ENCODE assay signal across 25 mouse cellular contexts in genomic region chr10:22908640-22909039, GRCm38 (mm10).
DNase-seq lines count a peak whose midpoint lies in the region; ATAC-seq and TF ChIP-seq lines count a peak whose summit lies in the region.
"Had no signal": no experiment of that assay in that cellular context is flagged by ENCODE, and none has a peak within 500 bp of the region (broad histone marks: within the 10 kb centered on the region; RNA-seq: fewer than 3 reads in every experiment).

No protein-coding gene starts in this region.

- no peaks in the 10 kb centered on the region for H3K9me3 ChIP-seq in kidney, embryonic 14.5 days (ENCODE audit: control insufficient read depth, low read length)
- no peaks in the 10 kb centered on the region for H3K9me3 ChIP-seq in stomach, embryonic 14.5 days (ENCODE audit: control insufficient read depth, low read depth, low read length)
- H3K9me3 ChIP-seq in stomach, postnatal 0 days (ENCODE audit: control insufficient read depth, low read length), result no peaks in the 10 kb centered on the region
- H3K9me3 ChIP-seq: forebrain, embryonic 10.5 days; hindbrain, embryonic 15.5 days; limb, embryonic 12.5 days; liver, embryonic 13.5 days; midbrain, embryonic 12.5 days; neural tube, embryonic 15.5 days had no signal

- no peak overlapping the region for H3K9ac ChIP-seq in kidney, embryonic 14.5 days (ENCODE audit: low read depth, low read length)
- H3K9ac ChIP-seq in stomach, embryonic 14.5 days (replicated peaks; ENCODE audit: low read depth, low read length), result no peak overlapping the region
- H3K9ac ChIP-seq in stomach, postnatal 0 days (ENCODE audit: low read length), result no peak overlapping the region
- H3K9ac ChIP-seq: hindbrain, embryonic 15.5 days; limb, embryonic 12.5 days; liver, embryonic 13.5 days; midbrain, embryonic 12.5 days; neural tube, embryonic 15.5 days had no signal

- WGBS in kidney, embryonic 14.5 days, result 57% methylated on average over 6 of the region's 6 CpGs
- 33% methylated on average over 6 of the region's 6 CpGs for WGBS in stomach, embryonic 14.5 days
- WGBS in stomach, postnatal 0 days, result 29% methylated on average over 6 of the region's 6 CpGs

- H3K36me3 ChIP-seq in kidney, embryonic 14.5 days (ENCODE audit: control insufficient read depth, insufficient read depth, low read length), result no peaks in the 10 kb centered on the region
- H3K36me3 ChIP-seq in stomach, embryonic 14.5 days (ENCODE audit: control insufficient read depth, insufficient read depth, low read length), result no peaks in the 10 kb centered on the region
- H3K36me3 ChIP-seq in stomach, postnatal 0 days (ENCODE audit: control insufficient read depth, insufficient read depth, low read length), result no peaks in the 10 kb centered on the region
- H3K36me3 ChIP-seq: forebrain, embryonic 10.5 days; hindbrain, embryonic 15.5 days; limb, embryonic 12.5 days; liver, embryonic 13.5 days; midbrain, embryonic 12.5 days; neural tube, embryonic 15.5 days had no signal

- H3K4me1 ChIP-seq in kidney, embryonic 14.5 days (ENCODE audit: control insufficient read depth, insufficient read depth, low read length), result 0 out of 2 replicates have a peak, but pooled peaks cover 4% of the 10 kb centered on the region
- H3K4me1 ChIP-seq in stomach, embryonic 14.5 days (ENCODE audit: control insufficient read depth, insufficient read depth, low read length), result 0 out of 2 replicates have a peak, but pooled peaks cover 9% of the 10 kb centered on the region
- no peaks in the 10 kb centered on the region for H3K4me1 ChIP-seq in stomach, postnatal 0 days (replicated peaks; ENCODE audit: control insufficient read depth, insufficient read depth)
- H3K4me1 ChIP-seq: forebrain, embryonic 10.5 days; hindbrain, embryonic 15.5 days; limb, embryonic 12.5 days; liver, embryonic 13.5 days; midbrain, embryonic 12.5 days; neural tube, embryonic 15.5 days had no signal

- H3K27ac ChIP-seq in kidney, embryonic 14.5 days (ENCODE audit: low read depth, low read length), result peak overlapping the region; percentile 37; the same call in 1 of the 2 replicates
- peak overlapping the region; percentile 61; the same call in 1 of the 2 replicates for H3K27ac ChIP-seq in stomach, embryonic 14.5 days (ENCODE audit: low read length)
- H3K27ac ChIP-seq in stomach, postnatal 0 days (replicated peaks), result no peak overlapping the region
- H3K27ac ChIP-seq: forebrain, embryonic 10.5 days; hindbrain, embryonic 15.5 days; limb, embryonic 12.5 days; liver, embryonic 13.5 days; midbrain, embryonic 12.5 days; neural tube, embryonic 15.5 days had no signal

- ATAC-seq in kidney, embryonic 14.5 days (ENCODE audit: low FRiP score, low TSS enrichment), result no peak
- peak; percentile 84; the same call in 1 of the 2 replicates for ATAC-seq in stomach, embryonic 14.5 days (ENCODE audit: insufficient number of reproducible peaks, insufficient read depth, low FRiP score, low read depth)
- ATAC-seq in stomach, postnatal 0 days (ENCODE audit: low FRiP score, low TSS enrichment), result no peak
- ATAC-seq: forebrain, embryonic 16.5 days had no signal

- peak; percentile 5 to 23 for DNase-seq in adrenal gland, postnatal 36 days
- no peak for DNase-seq in adrenal gland, adult 18-20 months (ENCODE audit: low spot score in 2 of 2)
- DNase-seq in kidney, adult 18-20 months, result no peak
- no peak for DNase-seq in stomach, postnatal 0 days (ENCODE audit: low spot score)
- DNase-seq in yolk sac, embryonic 10.5 days (ENCODE audit: low spot score), result peak; percentile 40
- DNase-seq in right cerebral cortex, postnatal 25 days, result no peak
- DNase-seq: cerebellum, adult 11 months; cerebellum, adult 9-11 months; gastrocnemius, postnatal 10 days; heart, postnatal 4 days; kidney, adult 8-10 months; liver, embryonic 13.5 days; lung, adult 2 months; lung, postnatal 14 days; right cerebral cortex, adult 18-20 months; thymus, postnatal 36 days had no signal

- H3K4me2 ChIP-seq in kidney, embryonic 14.5 days (replicated peaks; ENCODE audit: low read depth, low read length), result no peak overlapping the region
- no peak overlapping the region for H3K4me2 ChIP-seq in stomach, embryonic 14.5 days (replicated peaks; ENCODE audit: low read depth, low read length)
- H3K4me2 ChIP-seq in stomach, postnatal 0 days (replicated peaks; ENCODE audit: low read depth), result no peak overlapping the region
- H3K4me2 ChIP-seq: heart, embryonic 11.5 days; hindbrain, embryonic 15.5 days; limb, embryonic 12.5 days; liver, embryonic 13.5 days; midbrain, embryonic 12.5 days; neural tube, embryonic 15.5 days had no signal

- no peak overlapping the region for H3K4me3 ChIP-seq in kidney, embryonic 14.5 days (ENCODE audit: low read length)
- H3K4me3 ChIP-seq in stomach, embryonic 14.5 days (ENCODE audit: low read depth, low read length), result no peak overlapping the region
- H3K4me3 ChIP-seq in stomach, postnatal 0 days (ENCODE audit: low read depth, low read length), result no peak overlapping the region
- H3K4me3 ChIP-seq: forebrain, embryonic 10.5 days; hindbrain, embryonic 15.5 days; limb, embryonic 12.5 days; liver, embryonic 13.5 days; midbrain, embryonic 12.5 days; neural tube, embryonic 15.5 days had no signal

- no peak for TF ChIP-seq EP300 in stomach, postnatal 0 days (optimal IDR thresholded peaks at IDR 0.05)

- H3K27me3 ChIP-seq in kidney, embryonic 14.5 days (ENCODE audit: control insufficient read depth, insufficient read depth, low read length), result no peaks in the 10 kb centered on the region
- H3K27me3 ChIP-seq in stomach, embryonic 14.5 days (ENCODE audit: control insufficient read depth, insufficient read depth, low read length), result no peaks in the 10 kb centered on the region
- H3K27me3 ChIP-seq in stomach, postnatal 0 days (ENCODE audit: control insufficient read depth, insufficient read depth, low read length), result no peaks in the 10 kb centered on the region
- H3K27me3 ChIP-seq: hindbrain, embryonic 15.5 days; limb, embryonic 12.5 days; liver, embryonic 13.5 days; midbrain, embryonic 12.5 days; neural tube, embryonic 15.5 days had no signal

- no peak for TF ChIP-seq CTCF in stomach, postnatal 0 days (IDR thresholded peaks at IDR 0.05; ENCODE audit: low read depth)

Comparison
In these comparisons a context has a peak if more than half of its experiments do, and no peak if none do; other contexts are left out.
1. DNase-seq: peak in adrenal gland, postnatal 36 days (2 of 2) and yolk sac, embryonic 10.5 days (single experiment); none in adrenal gland, adult 18-20 months (0 of 2), kidney, adult 18-20 months (single experiment), stomach, postnatal 0 days (single experiment) and right cerebral cortex, postnatal 25 days (single experiment).